Mouse (Mus musculus): ENCODE measurements at regions not wholly inside any gene's neighbourhood (a gene's known extent, or its start where the extent isn't known, plus 50 kb on each side); places are given as distances from the start of the nearest gene placed in this dataset.
A peak's percentile ranks its signal among the peaks of the same experiment; 100 is the strongest.

DNA sequence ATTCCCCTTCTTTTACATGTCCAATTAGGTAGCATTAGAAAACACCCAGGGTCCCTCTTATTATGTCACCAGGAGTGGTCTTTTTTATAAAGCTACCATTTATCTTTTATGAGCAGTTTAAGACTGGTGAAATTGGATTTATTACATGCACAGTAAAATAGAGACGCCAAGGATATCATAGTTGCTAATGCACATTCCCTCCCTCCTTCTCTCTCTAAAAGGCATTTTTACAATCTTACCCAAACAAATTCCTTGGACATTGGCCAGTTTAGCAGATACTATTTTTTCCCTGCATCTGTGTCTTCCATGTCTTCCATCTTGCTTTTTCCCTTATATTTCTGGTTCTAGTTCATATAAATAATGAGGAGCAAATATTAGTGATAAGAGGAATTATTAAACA, 186.7 kb upstream of the Robo2 start:
- no peaks in the 10 kb centered on the region for H3K27me3 ChIP-seq (replicated peaks; ENCODE audit: control insufficient read depth, insufficient read depth, low read length)
- H3K4me1 ChIP-seq (ENCODE audit: control insufficient read depth, insufficient read depth, low read length) = no peaks in the 10 kb centered on the region
- no peak overlapping the region for H3K9ac ChIP-seq (ENCODE audit: low read length)
- no peak overlapping the region for H3K4me3 ChIP-seq (ENCODE audit: low read depth, low read length)
- no peak overlapping the region for H3K4me2 ChIP-seq (ENCODE audit: low read length)
- ATAC-seq = peak; percentile 55; the same call in 1 of the 2 replicates
- 64% methylated on average over 1 of the region's 1 CpGs for WGBS
- DNase-seq (ENCODE audit: low spot score) = peak; percentile 43
- no peaks in the 10 kb centered on the region for H3K9me3 ChIP-seq (replicated peaks; ENCODE audit: control insufficient read depth, low read length)
- H3K36me3 ChIP-seq (ENCODE audit: control insufficient read depth, insufficient read depth, low read length) = no peaks in the 10 kb centered on the region
- no peak overlapping the region for H3K27ac ChIP-seq (ENCODE audit: low read depth, low read length)

GRCm38 (mm10) chr16:74597735-74598340, 186.2 kb upstream of the Robo2 start:
- Histone ChIP-seq H3K4me1 (ENCODE audit: control insufficient read depth, insufficient read depth, low read length) (no peaks in the 10 kb centered on the region), H3K27ac (ENCODE audit: low read depth, low read length) (no peak overlapping the region), H3K4me2 (ENCODE audit: low read length) (no peak overlapping the region), H3K27me3 (replicated peaks; ENCODE audit: control insufficient read depth, insufficient read depth, low read length) (no peaks in the 10 kb centered on the region), H3K36me3 (ENCODE audit: control insufficient read depth, insufficient read depth, low read length) (no peaks in the 10 kb centered on the region), H3K9ac (ENCODE audit: low read length) (no peak overlapping the region), H3K9me3 (replicated peaks; ENCODE audit: control insufficient read depth, low read length) (no peaks in the 10 kb centered on the region), H3K4me3 (ENCODE audit: low read depth, low read length) (no peak overlapping the region)
- ATAC-seq (peak; percentile 96), DNase-seq (ENCODE audit: low spot score) (peak; percentile 88)
- 65% methylated on average over 4 of the region's 4 CpGs for WGBS

GRCm38 (mm10) chr16:74591896-74592295, 180.3 kb upstream of the Robo2 start:
- H3K4me2 ChIP-seq (ENCODE audit: low read length) = no peak overlapping the region
- no peak overlapping the region for H3K4me3 ChIP-seq (ENCODE audit: low read depth, low read length)
- H3K36me3 ChIP-seq (ENCODE audit: control insufficient read depth, insufficient read depth, low read length) = no peaks in the 10 kb centered on the region
- ATAC-seq (no peak), DNase-seq (ENCODE audit: low spot score) (no peak)
- H3K9me3 ChIP-seq (replicated peaks; ENCODE audit: control insufficient read depth, low read length) = no peaks in the 10 kb centered on the region
- no peak overlapping the region for H3K27ac ChIP-seq (ENCODE audit: low read depth, low read length)
- no peaks in the 10 kb centered on the region for H3K4me1 ChIP-seq (ENCODE audit: control insufficient read depth, insufficient read depth, low read length)
- no peak overlapping the region for H3K9ac ChIP-seq (ENCODE audit: low read length)
- WGBS = 90% methylated on average over 4 of the region's 4 CpGs
- no peaks in the 10 kb centered on the region for H3K27me3 ChIP-seq (replicated peaks; ENCODE audit: control insufficient read depth, insufficient read depth, low read length)

- H3K4me3 ChIP-seq (ENCODE audit: low read depth, low read length) = no peak overlapping the region
- no peaks in the 10 kb centered on the region for H3K36me3 ChIP-seq (ENCODE audit: control insufficient read depth, insufficient read depth, low read length)
- no peak overlapping the region for H3K4me2 ChIP-seq (ENCODE audit: low read length)
- DNase-seq (ENCODE audit: low spot score) (peak; percentile 82), ATAC-seq (peak; percentile 88)
- 40% methylated on average over 4 of the region's 4 CpGs for WGBS
- no peaks in the 10 kb centered on the region for H3K4me1 ChIP-seq (ENCODE audit: control insufficient read depth, insufficient read depth, low read length)
- no peaks in the 10 kb centered on the region for H3K27me3 ChIP-seq (replicated peaks; ENCODE audit: control insufficient read depth, insufficient read depth, low read length)
- H3K9me3 ChIP-seq (replicated peaks; ENCODE audit: control insufficient read depth, low read length) = no peaks in the 10 kb centered on the region; the same call in 1 of the 2 replicates
- H3K27ac ChIP-seq (ENCODE audit: low read depth, low read length) = no peak overlapping the region
- H3K9ac ChIP-seq (ENCODE audit: low read length) = no peak overlapping the region
These were observed 171.2 kb upstream of the Robo2 start for GRCm38 (mm10) chr16:74582645-74583423.

DNA sequence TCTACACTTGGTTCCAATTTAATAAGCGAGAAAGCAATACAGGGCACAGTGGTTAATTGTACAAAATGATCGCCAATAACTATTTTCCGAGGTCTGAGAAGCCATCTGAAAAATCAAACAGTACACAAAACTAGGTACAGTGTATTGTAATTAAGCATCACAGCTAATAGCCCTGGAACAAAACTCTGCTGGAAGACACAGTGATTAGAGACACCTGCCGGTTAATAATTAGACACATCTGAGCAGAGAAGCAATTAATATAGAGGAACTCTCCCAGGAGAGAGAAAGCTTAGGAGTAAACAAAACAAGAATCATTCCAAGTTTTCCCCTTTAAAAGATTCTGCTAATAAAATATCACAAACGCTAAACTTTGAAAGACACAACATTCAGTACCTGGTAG, 136.7 kb upstream of the Robo2 start:
- Histone ChIP-seq H3K4me1 (ENCODE audit: control insufficient read depth, insufficient read depth, low read length) (no peaks in the 10 kb centered on the region), H3K4me2 (ENCODE audit: low read length) (no peak overlapping the region), H3K27ac (ENCODE audit: low read depth, low read length) (no peak overlapping the region), H3K27me3 (replicated peaks; ENCODE audit: control insufficient read depth, insufficient read depth, low read length) (no peaks in the 10 kb centered on the region), H3K36me3 (ENCODE audit: control insufficient read depth, insufficient read depth, low read length) (no peaks in the 10 kb centered on the region), H3K4me3 (ENCODE audit: low read depth, low read length) (no peak overlapping the region), H3K9ac (ENCODE audit: low read length) (no peak overlapping the region), H3K9me3 (replicated peaks; ENCODE audit: control insufficient read depth, low read length) (no peaks in the 10 kb centered on the region)
- DNase-seq (ENCODE audit: low spot score) (peak; percentile 32), ATAC-seq (peak; percentile 12; the same call in 1 of the 2 replicates)
- 28% methylated on average over 5 of the region's 5 CpGs for WGBS

DNA sequence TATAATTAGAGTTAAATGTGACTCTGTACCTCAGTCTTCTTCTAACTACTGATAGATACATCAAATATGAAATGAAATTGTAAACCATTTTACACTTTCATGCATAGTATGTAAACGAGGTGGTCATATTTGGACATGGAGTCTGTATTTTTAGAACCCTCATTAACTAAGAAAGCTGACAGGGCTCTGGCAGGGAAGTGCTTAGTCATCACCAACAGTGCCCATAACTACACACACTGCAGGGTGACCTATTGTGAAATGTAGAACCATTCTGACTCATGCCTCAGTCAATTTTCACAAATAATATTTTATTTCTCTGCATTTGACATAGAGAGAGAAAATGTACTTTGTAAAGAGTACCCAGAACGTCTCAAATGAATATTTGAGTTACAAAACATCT, 118.9 kb upstream of the Robo2 start:
- no peak overlapping the region for H3K4me3 ChIP-seq (ENCODE audit: low read depth, low read length)
- no peaks in the 10 kb centered on the region for H3K27me3 ChIP-seq (replicated peaks; ENCODE audit: control insufficient read depth, insufficient read depth, low read length)
- 0 out of 2 replicates have a peak, but pooled peaks cover 2% of the 10 kb centered on the region for H3K4me1 ChIP-seq (ENCODE audit: control insufficient read depth, insufficient read depth, low read length)
- H3K9ac ChIP-seq (ENCODE audit: low read length) = no peak overlapping the region
- no peaks in the 10 kb centered on the region for H3K9me3 ChIP-seq (replicated peaks; ENCODE audit: control insufficient read depth, low read length)
- WGBS = 66% methylated on average over 2 of the region's 2 CpGs
- H3K27ac ChIP-seq (ENCODE audit: low read depth, low read length) = no peak overlapping the region
- H3K36me3 ChIP-seq (ENCODE audit: control insufficient read depth, insufficient read depth, low read length) = no peaks in the 10 kb centered on the region
- H3K4me2 ChIP-seq (ENCODE audit: low read length) = no peak overlapping the region
- ATAC-seq = no peak
- no peak for DNase-seq (ENCODE audit: low spot score)

DNA sequence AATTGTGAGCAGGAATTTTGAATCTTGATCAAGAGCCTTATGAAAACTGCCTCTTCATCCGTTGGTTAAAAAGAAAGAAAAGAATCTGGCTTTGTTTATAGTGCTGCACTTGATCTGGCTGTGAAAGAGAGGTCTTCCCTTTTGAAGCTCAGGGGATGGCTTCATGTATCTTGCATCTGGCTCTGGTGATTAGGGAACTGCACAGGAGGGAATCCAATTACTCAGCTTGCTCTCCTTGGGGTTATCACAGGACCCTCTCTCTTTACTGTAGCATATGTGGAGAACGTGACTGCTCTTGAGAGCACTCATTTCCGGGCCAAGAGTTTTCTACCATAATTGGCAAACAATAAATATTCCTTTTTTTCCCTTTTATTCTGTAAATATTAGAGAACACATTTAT, 116.6 kb upstream of the Robo2 start:
- H3K9ac ChIP-seq (ENCODE audit: low read length) = no peak overlapping the region
- no peak overlapping the region for H3K4me2 ChIP-seq (ENCODE audit: low read length)
- no peaks in the 10 kb centered on the region for H3K9me3 ChIP-seq (replicated peaks; ENCODE audit: control insufficient read depth, low read length)
- no peak for ATAC-seq
- no peaks in the 10 kb centered on the region for H3K27me3 ChIP-seq (replicated peaks; ENCODE audit: control insufficient read depth, insufficient read depth, low read length)
- H3K4me3 ChIP-seq (ENCODE audit: low read depth, low read length) = no peak overlapping the region
- no peaks in the 10 kb centered on the region for H3K36me3 ChIP-seq (ENCODE audit: control insufficient read depth, insufficient read depth, low read length)
- DNase-seq (ENCODE audit: low spot score) = peak; percentile 25
- no peak overlapping the region for H3K27ac ChIP-seq (ENCODE audit: low read depth, low read length)
- 34% methylated on average over 3 of the region's 3 CpGs for WGBS
- H3K4me1 ChIP-seq (ENCODE audit: control insufficient read depth, insufficient read depth, low read length) = 0 out of 2 replicates have a peak, but pooled peaks cover 2% of the 10 kb centered on the region

GRCm38 (mm10) chr16:74526521-74526920, 114.9 kb upstream of the Robo2 start:
- no peak for ATAC-seq
- Histone ChIP-seq H3K27ac (ENCODE audit: low read depth, low read length) (no peak overlapping the region), H3K4me1 (ENCODE audit: control insufficient read depth, insufficient read depth, low read length) (0 out of 2 replicates have a peak, but pooled peaks cover 2% of the 10 kb centered on the region), H3K27me3 (replicated peaks; ENCODE audit: control insufficient read depth, insufficient read depth, low read length) (no peaks in the 10 kb centered on the region), H3K36me3 (ENCODE audit: control insufficient read depth, insufficient read depth, low read length) (no peaks in the 10 kb centered on the region), H3K4me2 (ENCODE audit: low read length) (no peak overlapping the region), H3K9ac (ENCODE audit: low read length) (no peak overlapping the region), H3K9me3 (replicated peaks; ENCODE audit: control insufficient read depth, low read length) (no peaks in the 10 kb centered on the region), H3K4me3 (ENCODE audit: low read depth, low read length) (no peak overlapping the region)
- WGBS = 83% methylated on average over 1 of the region's 1 CpGs
- DNase-seq (ENCODE audit: low spot score) = peak; percentile 22

DNA sequence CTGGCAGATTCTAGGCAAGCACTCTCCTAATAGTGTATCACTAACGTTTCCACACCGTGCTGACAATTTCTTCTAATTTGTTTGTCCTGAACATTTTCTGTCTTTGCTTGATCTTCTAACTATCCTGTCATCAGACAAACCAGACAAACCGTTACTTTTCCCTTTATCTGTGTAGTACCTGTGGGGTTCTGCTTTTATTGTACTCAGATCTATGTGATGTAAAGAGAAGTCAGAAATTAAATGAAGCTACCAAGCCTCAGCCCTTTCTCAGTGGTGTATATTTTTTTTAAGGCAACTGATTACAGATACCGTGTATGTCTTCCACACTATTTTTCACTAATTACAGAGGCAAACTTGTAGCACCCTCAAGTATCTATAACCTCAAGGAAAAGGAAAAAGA, 108.9 kb upstream of the Robo2 start:
- H3K27me3 ChIP-seq (replicated peaks; ENCODE audit: control insufficient read depth, insufficient read depth, low read length) = no peaks in the 10 kb centered on the region

More for the DNA sequence above, 108.9 kb upstream of the Robo2 start:
- Histone ChIP-seq H3K4me1 (ENCODE audit: control insufficient read depth, insufficient read depth, low read length) (no peaks in the 10 kb centered on the region), H3K4me2 (ENCODE audit: low read length) (no peak overlapping the region), H3K36me3 (ENCODE audit: control insufficient read depth, insufficient read depth, low read length) (no peaks in the 10 kb centered on the region), H3K9ac (ENCODE audit: low read length) (no peak overlapping the region), H3K4me3 (ENCODE audit: low read depth, low read length) (no peak overlapping the region), H3K9me3 (replicated peaks; ENCODE audit: control insufficient read depth, low read length) (no peaks in the 10 kb centered on the region), H3K27ac (ENCODE audit: low read depth, low read length) (no peak overlapping the region)
- 80% methylated on average over 4 of the region's 4 CpGs for WGBS
- DNase-seq (ENCODE audit: low spot score) (no peak), ATAC-seq (no peak)

Measured in forebrain, embryonic 14.5 days (tissue).